Mouse (Mus musculus): ENCODE data around the gene Ccnd1. TPM values are rescaled to one million over a fixed set of nuclear protein-coding genes. Genes with fewer than 3 reads are reported as not detected.
A peak's percentile ranks its signal among the peaks of the same experiment; 100 is the strongest.

The Ccnd1 gene
- polyA plus RNA-seq, 1 experiment from 2014 or later = 200 TPM

DNA sequence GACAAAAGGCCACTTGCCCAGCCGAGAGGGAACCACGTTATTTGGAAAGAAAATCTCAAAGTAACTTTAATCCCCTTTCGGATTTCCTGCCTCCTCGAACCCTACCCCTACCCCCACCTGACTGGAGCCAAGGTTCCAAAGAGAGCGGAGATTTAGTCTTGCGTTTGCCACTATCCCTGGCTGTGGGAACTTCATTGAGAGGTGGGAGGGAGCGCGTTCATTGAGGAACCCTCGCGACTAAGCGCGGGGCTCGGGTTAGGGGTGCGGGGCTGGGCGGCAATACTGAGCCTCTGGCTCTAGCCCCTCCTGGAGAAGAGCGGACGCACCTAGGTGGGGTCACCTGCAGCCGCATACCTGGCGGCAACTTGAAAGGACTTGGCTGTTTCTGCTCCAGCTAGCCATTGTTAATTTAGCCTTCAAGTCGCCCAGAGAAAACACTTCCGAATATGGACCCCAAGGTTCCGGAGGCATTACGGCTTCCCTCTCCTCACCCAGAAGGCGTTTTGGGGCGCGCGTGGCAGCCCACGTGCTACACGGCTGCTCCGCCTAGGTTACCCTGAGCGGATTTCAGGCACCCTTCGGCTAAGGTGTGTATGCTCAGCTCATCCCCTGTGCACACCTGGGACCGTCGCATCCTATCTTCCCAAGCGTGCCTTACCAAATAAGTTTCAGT, 2.5 kb upstream of the Ccnd1 start:
- WGBS = 0% methylated on average over 35 of the region's 35 CpGs
- ATAC-seq (ENCODE audit: low FRiP score) (no peak), DNase-seq (ENCODE audit: low spot score) (peak; percentile 69)
- Histone ChIP-seq H3K27me3 (ENCODE audit: control insufficient read depth, insufficient read depth, low read length) (peaks cover 14% of the 10 kb centered on the region), H3K9ac (ENCODE audit: low read depth, low read length) (peak overlapping the region; percentile 24), H3K4me2 (replicated peaks; ENCODE audit: low read depth, low read length) (peak overlapping the region; percentile 91), H3K27ac (ENCODE audit: low read depth, low read length) (peak overlapping the region; percentile 82), H3K4me3 (ENCODE audit: low read depth, low read length) (peak overlapping the region; percentile 37), H3K4me1 (replicated peaks; ENCODE audit: control insufficient read depth, insufficient read depth, low read length) (peaks cover 18% of the 10 kb centered on the region), H3K36me3 (ENCODE audit: control insufficient read depth, insufficient read depth, low read length) (no peaks in the 10 kb centered on the region; the same call in 1 of the 2 replicates), H3K9me3 (ENCODE audit: control insufficient read depth, low read length) (no peaks in the 10 kb centered on the region)

DNA sequence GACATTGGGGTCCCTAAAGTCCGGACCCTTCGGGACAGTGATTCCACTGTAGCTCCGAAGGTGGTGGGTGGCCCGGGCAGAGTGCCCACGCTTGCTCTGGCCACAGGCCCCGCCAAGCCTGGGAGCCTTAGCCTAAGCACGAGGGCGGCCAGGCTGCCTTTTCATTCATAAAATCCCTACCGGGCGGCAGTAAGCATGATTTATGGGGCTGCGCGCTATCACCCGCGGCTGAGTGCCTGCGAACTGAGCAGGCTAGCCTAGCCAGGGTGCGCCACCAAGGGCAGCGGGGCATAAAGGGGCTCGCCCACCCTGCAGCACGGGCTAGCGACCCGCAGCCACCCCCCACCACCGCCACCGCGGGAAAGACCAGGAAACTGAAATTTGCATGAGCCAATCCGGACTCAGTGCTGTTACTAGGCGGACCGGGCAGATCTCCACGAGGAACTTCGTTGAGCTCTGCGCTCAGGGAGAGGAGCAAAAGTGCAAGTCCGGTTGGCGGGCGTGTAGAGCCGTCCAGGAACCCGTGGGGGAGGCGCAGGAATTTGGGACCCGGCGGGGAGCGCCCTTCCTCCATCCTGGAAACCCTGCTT, 1.6 kb upstream of the Ccnd1 start:
- Histone ChIP-seq H3K27ac (ENCODE audit: low read depth, low read length) (peak overlapping the region; percentile 82), H3K4me1 (replicated peaks; ENCODE audit: control insufficient read depth, insufficient read depth, low read length) (peaks cover 22% of the 10 kb centered on the region), H3K27me3 (ENCODE audit: control insufficient read depth, insufficient read depth, low read length) (peaks cover 14% of the 10 kb centered on the region), H3K9ac (ENCODE audit: low read depth, low read length) (peak overlapping the region; percentile 60), H3K4me2 (replicated peaks; ENCODE audit: low read depth, low read length) (peak overlapping the region; percentile 91), H3K36me3 (ENCODE audit: control insufficient read depth, insufficient read depth, low read length) (peaks cover 5% of the 10 kb centered on the region; the same call in 1 of the 2 replicates), H3K9me3 (ENCODE audit: control insufficient read depth, low read length) (no peaks in the 10 kb centered on the region), H3K4me3 (ENCODE audit: low read depth, low read length) (peak overlapping the region; percentile 40)
- ATAC-seq (ENCODE audit: low FRiP score) (peak; percentile 66), DNase-seq (ENCODE audit: low spot score) (peak; percentile 88)
- whole genome bisulfite sequencing = 0% methylated on average over 39 of the region's 39 CpGs

DNA sequence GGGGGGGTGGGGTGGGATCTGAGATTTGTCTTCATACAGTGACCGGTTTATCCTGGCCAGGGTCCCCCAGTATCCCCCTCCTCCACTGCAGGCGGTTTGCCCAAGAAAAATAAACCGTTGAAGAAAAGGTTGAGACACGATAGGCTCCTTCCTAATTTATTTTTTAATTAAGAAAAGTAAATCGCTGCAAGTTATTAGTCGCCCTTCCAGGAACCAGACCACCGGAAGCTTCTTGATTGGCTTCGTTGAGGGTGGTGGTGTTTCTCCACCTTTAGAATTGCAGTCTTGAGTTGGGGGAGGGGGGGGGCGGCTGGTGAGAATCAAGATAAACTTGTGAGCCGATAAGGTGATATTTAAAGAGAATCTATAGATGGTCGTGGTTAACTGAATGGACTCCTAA, 860 bp upstream of the Ccnd1 start:
- Histone ChIP-seq H3K9me3 (ENCODE audit: control insufficient read depth, low read length) (no peaks in the 10 kb centered on the region), H3K9ac (ENCODE audit: low read depth, low read length) (no peak overlapping the region), H3K27ac (ENCODE audit: low read depth, low read length) (peak overlapping the region; percentile 85), H3K4me3 (ENCODE audit: low read depth, low read length) (peak overlapping the region; percentile 66; the same call in 1 of the 2 replicates), H3K36me3 (ENCODE audit: control insufficient read depth, insufficient read depth, low read length) (peaks cover 5% of the 10 kb centered on the region; the same call in 1 of the 2 replicates), H3K4me2 (replicated peaks; ENCODE audit: low read depth, low read length) (peak overlapping the region; percentile 91), H3K27me3 (ENCODE audit: control insufficient read depth, insufficient read depth, low read length) (peaks cover 14% of the 10 kb centered on the region), H3K4me1 (replicated peaks; ENCODE audit: control insufficient read depth, insufficient read depth, low read length) (peaks cover 25% of the 10 kb centered on the region)
- DNase-seq (ENCODE audit: low spot score) = no peak
- ATAC-seq (ENCODE audit: low FRiP score) = no peak
- under 1% methylated on average over 11 of the region's 11 CpGs for WGBS

DNA sequence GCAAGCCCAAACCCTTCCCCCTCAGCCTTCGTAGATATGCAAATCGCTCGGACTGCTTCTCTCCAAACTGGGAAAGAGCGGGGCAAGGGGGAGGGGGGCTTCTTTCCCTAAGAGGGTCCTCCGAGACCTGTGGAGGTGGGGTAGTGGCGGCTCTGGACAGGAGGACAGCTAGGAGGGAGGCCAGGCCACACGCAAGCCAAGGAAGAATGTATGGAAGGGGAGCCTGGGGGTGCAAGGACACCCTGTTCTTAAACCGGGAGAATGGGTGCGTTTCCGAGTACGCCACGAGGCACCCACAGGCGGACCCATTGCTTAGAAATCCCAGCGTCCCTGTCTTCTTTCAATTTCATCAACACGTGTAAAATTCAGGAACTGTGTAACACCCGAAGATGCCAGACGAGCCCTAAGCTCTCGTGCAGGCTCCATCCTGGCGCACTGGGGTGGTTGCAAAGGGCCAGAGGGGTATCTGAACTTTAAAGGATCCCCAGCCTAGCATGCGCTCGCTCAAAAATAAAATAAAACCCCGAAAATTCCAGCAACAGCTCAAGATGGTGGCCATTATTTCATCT, 362 bp upstream of the Ccnd1 start:
- Histone ChIP-seq H3K9ac (ENCODE audit: low read depth, low read length) (peak overlapping the region; percentile 35), H3K27ac (ENCODE audit: low read depth, low read length) (peak overlapping the region; percentile 85), H3K4me1 (replicated peaks; ENCODE audit: control insufficient read depth, insufficient read depth, low read length) (peaks cover 25% of the 10 kb centered on the region), H3K27me3 (ENCODE audit: control insufficient read depth, insufficient read depth, low read length) (peaks cover 14% of the 10 kb centered on the region), H3K9me3 (ENCODE audit: control insufficient read depth, low read length) (no peaks in the 10 kb centered on the region), H3K4me3 (ENCODE audit: low read depth, low read length) (peak overlapping the region; percentile 66), H3K4me2 (replicated peaks; ENCODE audit: low read depth, low read length) (peak overlapping the region; percentile 91), H3K36me3 (ENCODE audit: control insufficient read depth, insufficient read depth, low read length) (peaks cover 5% of the 10 kb centered on the region; the same call in 1 of the 2 replicates)
- ATAC-seq (ENCODE audit: low FRiP score) (peak; percentile 46), DNase-seq (ENCODE audit: low spot score) (peak; percentile 78)
- 0% methylated on average over 22 of the region's 22 CpGs for WGBS

DNA sequence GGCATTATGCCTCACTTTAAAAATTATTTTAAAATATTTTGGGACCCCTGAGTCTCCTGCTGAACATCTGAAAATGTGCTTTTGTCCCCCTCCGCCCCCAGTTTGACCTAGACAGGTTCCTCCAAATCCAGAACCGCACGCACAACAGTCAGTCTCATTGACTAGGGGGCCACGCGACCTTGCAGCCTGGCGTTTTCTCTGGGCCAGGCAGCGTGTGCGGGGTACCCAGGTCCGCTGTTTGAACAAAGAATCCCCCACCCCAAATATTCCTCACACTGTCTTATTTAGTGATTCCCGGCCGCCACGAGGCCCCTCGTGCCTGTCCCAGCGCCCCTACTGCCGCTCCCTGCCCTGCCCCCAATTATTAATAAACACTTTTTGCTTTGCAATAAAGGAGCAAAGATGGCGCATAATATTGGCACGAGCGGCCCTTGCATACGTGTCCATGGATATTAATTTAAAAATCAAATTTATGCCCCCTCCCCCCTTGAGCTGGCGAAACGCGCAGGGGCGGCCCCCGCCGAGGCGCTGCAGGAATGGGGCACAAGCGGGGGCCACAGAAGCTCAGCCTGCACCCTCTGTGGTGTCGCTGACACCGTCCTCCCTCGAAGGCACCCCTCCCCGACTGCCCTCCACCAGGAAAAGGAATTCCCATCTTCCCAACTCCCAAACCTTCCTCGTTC, 923 bp downstream of the Ccnd1 start:
- Histone ChIP-seq H3K9me3 (ENCODE audit: control insufficient read depth, low read length) (no peaks in the 10 kb centered on the region), H3K27me3 (ENCODE audit: control insufficient read depth, insufficient read depth, low read length) (peaks cover 14% of the 10 kb centered on the region), H3K4me3 (ENCODE audit: low read depth, low read length) (peak overlapping the region; percentile 66), H3K27ac (ENCODE audit: low read depth, low read length) (peak overlapping the region; percentile 85), H3K36me3 (ENCODE audit: control insufficient read depth, insufficient read depth, low read length) (peaks cover 8% of the 10 kb centered on the region), H3K9ac (ENCODE audit: low read depth, low read length) (peak overlapping the region; percentile 81), H3K4me2 (replicated peaks; ENCODE audit: low read depth, low read length) (peak overlapping the region; percentile 91), H3K4me1 (replicated peaks; ENCODE audit: control insufficient read depth, insufficient read depth, low read length) (peaks cover 25% of the 10 kb centered on the region)
- DNase-seq (ENCODE audit: low spot score) = peak; percentile 53
- under 1% methylated on average over 32 of the region's 32 CpGs for WGBS
- ATAC-seq (ENCODE audit: low FRiP score) = no peak

DNA sequence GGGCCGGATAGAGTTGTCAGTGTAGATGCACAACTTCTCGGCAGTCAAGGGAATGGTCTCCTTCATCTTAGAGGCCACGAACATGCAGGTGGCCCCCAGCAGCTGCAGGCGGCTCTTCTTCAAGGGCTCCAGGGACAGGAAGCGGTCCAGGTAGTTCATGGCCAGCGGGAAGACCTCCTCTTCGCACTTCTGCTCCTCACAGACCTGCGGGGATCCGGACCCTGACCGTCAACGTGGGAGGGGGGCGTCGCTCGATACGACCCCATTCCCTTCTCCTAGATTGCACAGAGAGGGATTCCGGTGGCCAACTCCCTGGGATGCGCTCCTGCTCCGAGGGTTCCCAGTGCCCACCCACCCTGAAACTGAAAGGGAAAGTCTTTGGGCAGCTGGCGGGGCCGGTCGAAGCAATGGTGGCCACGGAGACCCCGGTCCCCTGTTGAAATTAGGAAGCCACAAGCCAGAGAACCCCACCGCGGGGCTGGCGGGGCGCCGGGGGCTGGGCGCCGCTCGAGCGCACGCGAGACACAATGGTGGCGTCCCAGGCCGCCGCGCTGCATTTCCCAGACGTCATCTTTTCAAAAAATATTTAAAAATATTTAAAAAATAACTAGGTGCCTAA, 1.7 kb downstream of the Ccnd1 start:
- Histone ChIP-seq H3K4me1 (replicated peaks; ENCODE audit: control insufficient read depth, insufficient read depth, low read length) (peaks cover 23% of the 10 kb centered on the region), H3K9me3 (ENCODE audit: control insufficient read depth, low read length) (no peaks in the 10 kb centered on the region), H3K9ac (ENCODE audit: low read depth, low read length) (peak overlapping the region; percentile 81), H3K27ac (ENCODE audit: low read depth, low read length) (peak overlapping the region; percentile 62; the same call in 1 of the 2 replicates), H3K27me3 (ENCODE audit: control insufficient read depth, insufficient read depth, low read length) (peaks cover 12% of the 10 kb centered on the region), H3K4me2 (replicated peaks; ENCODE audit: low read depth, low read length) (peak overlapping the region; percentile 91), H3K36me3 (ENCODE audit: control insufficient read depth, insufficient read depth, low read length) (peaks cover 8% of the 10 kb centered on the region), H3K4me3 (ENCODE audit: low read depth, low read length) (peak overlapping the region; percentile 66)
- WGBS = 1% methylated on average over 39 of the region's 39 CpGs
- DNase-seq (ENCODE audit: low spot score) (peak; percentile 52), ATAC-seq (ENCODE audit: low FRiP score) (no peak)

DNA sequence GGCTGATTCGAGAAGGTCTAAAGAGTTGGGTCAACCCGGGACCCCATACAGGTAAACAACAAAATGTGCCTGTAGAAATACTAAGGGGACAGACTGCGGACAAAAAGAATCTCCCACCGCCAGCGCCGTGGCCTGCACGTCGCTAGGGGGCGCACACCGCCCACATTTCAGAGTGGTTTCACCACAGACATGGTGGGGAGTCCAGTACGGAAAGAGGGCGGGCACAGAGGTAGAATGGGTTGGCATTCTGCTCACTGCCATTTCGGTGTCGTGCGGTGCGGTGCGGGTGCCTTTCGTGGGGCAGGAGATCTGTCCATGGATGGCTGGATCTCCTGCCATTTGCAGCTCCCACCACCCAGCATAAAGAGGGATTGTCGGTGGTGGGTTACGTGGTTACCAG, 2.2 kb downstream of the Ccnd1 start:
- peak overlapping the region; percentile 62; the same call in 1 of the 2 replicates for H3K27ac ChIP-seq (ENCODE audit: low read depth, low read length)
- peak; percentile 94 for DNase-seq (ENCODE audit: low spot score)
- ATAC-seq (ENCODE audit: low FRiP score) = 0 out of 2 replicates have a peak, but pooled peaks have one; percentile 15
- H3K36me3 ChIP-seq (ENCODE audit: control insufficient read depth, insufficient read depth, low read length) = peaks cover 8% of the 10 kb centered on the region
- peak overlapping the region; percentile 66 for H3K4me3 ChIP-seq (ENCODE audit: low read depth, low read length)
- H3K9ac ChIP-seq (ENCODE audit: low read depth, low read length) = peak overlapping the region; percentile 81
- peaks cover 18% of the 10 kb centered on the region for H3K4me1 ChIP-seq (replicated peaks; ENCODE audit: control insufficient read depth, insufficient read depth, low read length)
- peak overlapping the region; percentile 91 for H3K4me2 ChIP-seq (replicated peaks; ENCODE audit: low read depth, low read length)
- no peaks in the 10 kb centered on the region for H3K9me3 ChIP-seq (ENCODE audit: control insufficient read depth, low read length)
- 2% methylated on average over 20 of the region's 20 CpGs for WGBS
- peaks cover 8% of the 10 kb centered on the region for H3K27me3 ChIP-seq (ENCODE audit: control insufficient read depth, insufficient read depth, low read length)

DNA sequence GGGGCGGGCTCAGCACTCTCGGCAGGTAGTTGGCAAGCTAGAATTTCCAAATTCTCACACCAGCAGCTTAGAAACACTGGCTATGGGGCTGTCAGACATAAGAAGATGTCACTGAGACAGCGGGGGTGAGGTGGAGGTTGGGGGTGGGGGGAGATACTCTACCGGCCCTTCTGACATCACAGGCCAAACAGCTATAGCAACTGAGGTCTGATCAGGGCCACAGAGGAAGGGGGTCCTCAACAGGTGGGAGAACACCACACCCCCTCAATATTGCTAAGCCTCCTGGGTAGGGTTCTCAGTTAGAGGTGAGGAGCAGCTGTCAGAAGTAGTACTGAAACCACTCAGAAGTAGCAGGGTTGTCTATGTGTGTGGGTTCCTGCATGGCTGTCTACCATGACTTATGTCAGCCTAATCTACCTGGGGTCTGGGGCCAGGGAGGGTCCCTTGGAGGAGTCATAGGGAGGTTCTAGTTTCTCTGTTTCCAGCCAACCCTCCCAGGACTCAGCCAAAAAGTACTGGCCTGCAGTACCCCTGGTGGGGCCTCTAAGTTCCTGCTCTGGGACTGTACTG, 3.3 kb downstream of the Ccnd1 start:
- 91% methylated on average over 4 of the region's 4 CpGs for whole genome bisulfite sequencing
- Histone ChIP-seq H3K4me1 (replicated peaks; ENCODE audit: control insufficient read depth, insufficient read depth, low read length) (peaks cover 13% of the 10 kb centered on the region; the same call in 1 of the 2 replicates), H3K9me3 (ENCODE audit: control insufficient read depth, low read length) (no peaks in the 10 kb centered on the region), H3K4me3 (ENCODE audit: low read depth, low read length) (no peak overlapping the region), H3K27ac (ENCODE audit: low read depth, low read length) (no peak overlapping the region), H3K4me2 (replicated peaks; ENCODE audit: low read depth, low read length) (no peak overlapping the region; the same call in 1 of the 2 replicates), H3K9ac (ENCODE audit: low read depth, low read length) (no peak overlapping the region), H3K27me3 (ENCODE audit: control insufficient read depth, insufficient read depth, low read length) (peaks cover 3% of the 10 kb centered on the region; the same call in 1 of the 2 replicates), H3K36me3 (ENCODE audit: control insufficient read depth, insufficient read depth, low read length) (peaks cover 8% of the 10 kb centered on the region)
- DNase-seq (ENCODE audit: low spot score) = no peak
- no peak for ATAC-seq (ENCODE audit: low FRiP score)
